Mouse (Mus musculus): ENCODE data around the gene Myf6. TPM values are rescaled to one million over a fixed set of nuclear protein-coding genes. Genes with fewer than 3 reads are reported as not detected.

Gene Myf6
- total and polyA plus RNA-seq, 3 experiments, result not detected

GRCm38 (mm10) chr10:107449496-107450330 lies 44.8 kb downstream of the Myf6 start:
- in situ Hi-C loops (cut with MboI; ENCODE audit: low pct_ligation_motif_present, low pct_unique_long_range_greater_than_20kb, low sequenced_read_pairs), result no loop called here
- no peak for DNase-seq (ENCODE audit: extremely low read depth)
- dilution Hi-C loops (cut with MboI; ENCODE audit: extremely low pct_ligation_motif_present, extremely low pct_unique_long_range_greater_than_20kb, low sequenced_read_pairs), result no loop called here
- Histone ChIP-seq H3K4me1 (ENCODE audit: control insufficient read depth in 1 of 2, insufficient read depth in 2 of 2) (no peaks in the 10 kb centered on the region), H3K79me2 (replicated peaks; ENCODE audit: control insufficient read depth, extremely low read depth, insufficient read depth, poor library complexity, severe bottlenecking) (no peaks in the 10 kb centered on the region), H3K4me3 (replicated peaks in 1 of 3; ENCODE audit: low read depth in 2 of 3, low read length in 2 of 3, poor library complexity in 1 of 3) (no peak overlapping the region), H3K27me3 (replicated peaks) (no peaks in the 10 kb centered on the region), H3K36me3 (replicated peaks in 1 of 2; ENCODE audit: control insufficient read depth in 1 of 2, insufficient read depth in 1 of 2, low read length in 1 of 2) (no peaks in the 10 kb centered on the region), H3K4me2 (ENCODE audit: insufficient read depth, low read depth, poor library complexity, severe bottlenecking) (no peak overlapping the region), H3K27ac (ENCODE audit: insufficient read depth, low read depth) (no peak overlapping the region), H3K9ac (ENCODE audit: insufficient read depth, low read depth) (no peak overlapping the region), H3K9me3 (replicated peaks; ENCODE audit: low read length) (peaks cover 27% of the 10 kb centered on the region)
- TF ChIP-seq IRF4 (IDR thresholded peaks at IDR 0.05; ENCODE audit: low read depth, low read length) (no peak), EP300 (IDR thresholded peaks at IDR 0.05; ENCODE audit: low read length) (no peak), RCOR1 (conservative IDR thresholded peaks at IDR 0.05; ENCODE audit: low read depth, low read length) (no peak)

Other genes with a start within 250 kb of the Myf6 start
- gene Lin7a, start 223.1 kb downstream of the Myf6 start, total RNA-seq (2012; rRNA removed), result not detected in 2 replicates
- gene Lin7a, start 223.1 kb downstream of the Myf6 start, total RNA-seq (2014; rRNA removed), result not detected in 2 replicates
- not detected in 2 replicates for gene Lin7a, start 223.1 kb downstream of the Myf6 start, polyA plus RNA-seq (2012; ENCODE audit: insufficient read length, low read depth)
- not detected in 2 replicates for gene Myf5, start 8.6 kb downstream of the Myf6 start, total RNA-seq (2012; rRNA removed)
- not detected in 2 replicates for gene Myf5, start 8.6 kb downstream of the Myf6 start, total RNA-seq (2014; rRNA removed)
- gene Myf5, start 8.6 kb downstream of the Myf6 start, polyA plus RNA-seq (2012; ENCODE audit: insufficient read length, low read depth), result not detected in 2 replicates
- gene Ptprq, start 225.3 kb upstream of the Myf6 start, total RNA-seq (2012; rRNA removed), result not detected in 2 replicates
- gene Ptprq, start 225.3 kb upstream of the Myf6 start, total RNA-seq (2014; rRNA removed), result not detected in 2 replicates
- gene Ptprq, start 225.3 kb upstream of the Myf6 start, polyA plus RNA-seq (2012; ENCODE audit: insufficient read length, low read depth), result not detected in 2 replicates